Mouse (Mus musculus): Measurements from ENCODE around the gene Dync1li1.
"Not testable (repeated sequence)": the region's sequence is repeated elsewhere in the genome, so short reads cannot be mapped to it uniquely, and the experiment has no call there.

- TF ChIP-seq CTCF (IDR thresholded peaks at IDR 0.05 in 2 of 3, conservative IDR thresholded peaks at IDR 0.05 in 1 of 3; ENCODE audit: control insufficient read depth in 1 of 3, insufficient read depth in 1 of 3, low read depth in 2 of 3, low read length in 3 of 3, poor library complexity in 1 of 3, severe bottlenecking in 1 of 3); USF1 (IDR thresholded peaks at IDR 0.05; ENCODE audit: low read depth, low read length); ETS1 (IDR thresholded peaks at IDR 0.05; ENCODE audit: low read depth, low read length): not testable (repeated sequence)
These were observed 39.8 kb downstream of the Dync1li1 start for GRCm38 (mm10) chr9:114728432-114728831.

Measured in MEL (cell line).